Mouse (Mus musculus) small intestine, adult 2 months (tissue): ENCODE measurements around the gene Arfgef3.

ENCODE experiments used
- CTCF ChIP-seq: fragments of 200-500 bp; IDR thresholded peaks from 2 replicates; pipeline ENCODE4 v1.5.1; 2012; ENCODE audit warnings: low read depth, mild to moderate bottlenecking, control low read depth, inconsistent platforms, low read length, moderate library complexity, mixed read lengths; ENCODE audit not compliant: insufficient replicate concordance, insufficient read length; ENCODE audit errors: extremely low read depth
- POLR2A ChIP-seq: fragments of 200-500 bp; IDR thresholded peaks from 2 replicates; pipeline ENCODE4 v1.6.1; 2012; ENCODE audit warnings: low read depth, mild to moderate bottlenecking, control low read depth, inconsistent platforms, low read length, moderate library complexity

GRCm38 (mm10) chr10:18688234-18688633 lies 55.5 kb downstream of the Arfgef3 start:
- TF ChIP-seq POLR2A (no peak), CTCF (no peak)
